Mouse (Mus musculus) brain, adult 2 months (tissue): ENCODE measurements at regions not wholly inside any gene's neighbourhood (a gene's known extent, or its start where the extent isn't known, plus 50 kb on each side); places are given as distances from the start of the nearest gene placed in this dataset.

ENCODE experiments used
- DNase-seq: peaks from one replicate; pipeline ENCODE4 v3.0.0; 2011; ENCODE audit warnings: low read depth, low spot score

GRCm38 (mm10) chr15:71358189-71358790 is 2476.1 kb upstream of the Gm6569 start:
- DNase-seq = peak; percentile 17

- DNase-seq = peak; percentile 80
Observed at GRCm38 (mm10) chr15:71375775-71376174, 2458.6 kb upstream of the Gm6569 start.
